Mouse (Mus musculus) thymus, postnatal 25 days (tissue): Measurements from ENCODE around the gene Vmn1r103.
"Not testable (repeated sequence)": the region's sequence is repeated elsewhere in the genome, so short reads cannot be mapped to it uniquely, and the experiment has no call there.

Experiments used
- DNase-seq: peaks from one replicate; pipeline ENCODE4 v3.0.0; 2022

Vmn1r103 gene

GRCm38 (mm10) chr7:20510434-20510833 is at the start of gene Vmn1r103:
Gene Vmn1r103 (minus strand): TSS chr7:20510534.
- DNase-seq: not testable (repeated sequence)

GRCm38 (mm10) chr7:20545657-20546056 is 35.3 kb upstream of the Vmn1r103 start, which contains the start of gene Gm5726:
Gene Gm5726 (minus strand): TSS chr7:20545757.
- DNase-seq: not testable (repeated sequence)

GRCm38 (mm10) chr7:20533537-20533936 is 23.2 kb upstream of the Vmn1r103 start, which contains the start of gene Vmn1r104:
Gene Vmn1r104 (plus strand): TSS chr7:20533837.
- DNase-seq: not testable (repeated sequence)

- DNase-seq: not testable (repeated sequence)
Measured at GRCm38 (mm10) chr7:20474825-20475224, 35.5 kb downstream of the Vmn1r103 start, which contains the start of gene Gm10670. Gene Gm10670 (minus strand): TSS chr7:20474925.
